Mouse (Mus musculus): Measurements from ENCODE around the gene Ddx18. TPM values are rescaled to one million over a fixed set of nuclear protein-coding genes. Genes with fewer than 3 reads are reported as not detected.
A peak's percentile ranks its signal among the peaks of the same experiment; 100 is the strongest.

Ddx18 gene
- polyA plus RNA-seq (2014; fragmentation: Nextera tagmentation; extraction: Ambion mirVana), result 68.4 and 69.4 TPM in 2 replicates

GRCm38 (mm10) chr1:121567521-121568489 lies at the start of gene Ddx18:
Ddx18 (minus strand) TSS chr1:121567989.
- H3K27me3 ChIP-seq (ENCODE audit: insufficient read depth, low read length), result no peaks in the 10 kb centered on the region
- peak; percentile 99 for ATAC-seq (ENCODE audit: insufficient read depth)
- H3K9me3 ChIP-seq (ENCODE audit: low read depth, low read length), result no peaks in the 10 kb centered on the region
- peak within 1 kb of the TSS; percentile 68 for H3K4me3 ChIP-seq (ENCODE audit: low read depth, low read length)
- whole genome bisulfite sequencing, result 6% methylated on average over 53 of the region's 53 CpGs
- H3K36me3 ChIP-seq (ENCODE audit: insufficient read depth), result peaks cover 29% of the 10 kb centered on the region
- H3K9ac ChIP-seq, result peak within 1 kb of the TSS; percentile 73
- no peaks in the 10 kb centered on the region for H3K4me1 ChIP-seq (ENCODE audit: insufficient read depth)
- H3K27ac ChIP-seq (ENCODE audit: low read depth), result peak within 1 kb of the TSS; percentile 54; the same call in 1 of the 2 replicates
- TF ChIP-seq CTCF (IDR thresholded peaks at IDR 0.05; ENCODE audit: low read depth), result peak; percentile 89
- H3K4me2 ChIP-seq, result peak within 1 kb of the TSS; percentile 83
- peak; percentile 98 for DNase-seq

GRCm38 (mm10) chr1:121608000-121608399 lies 40.2 kb upstream of the Ddx18 start:
- TF ChIP-seq CTCF (IDR thresholded peaks at IDR 0.05; ENCODE audit: low read depth), result no peak
- H3K9me3 ChIP-seq (ENCODE audit: low read depth, low read length), result no peaks in the 10 kb centered on the region
- no peak overlapping the region for H3K9ac ChIP-seq
- no peak for DNase-seq
- 42% methylated on average over 7 of the region's 7 CpGs for WGBS
- H3K27me3 ChIP-seq (ENCODE audit: insufficient read depth, low read length), result no peaks in the 10 kb centered on the region
- no peaks in the 10 kb centered on the region for H3K4me1 ChIP-seq (ENCODE audit: insufficient read depth)
- H3K4me3 ChIP-seq (ENCODE audit: low read depth, low read length), result no peak overlapping the region
- no peak for ATAC-seq (ENCODE audit: insufficient read depth)
- H3K36me3 ChIP-seq (ENCODE audit: insufficient read depth), result no peaks in the 10 kb centered on the region
- no peak overlapping the region for H3K4me2 ChIP-seq
- H3K27ac ChIP-seq (ENCODE audit: low read depth), result no peak overlapping the region

GRCm38 (mm10) chr1:121605118-121605517 lies 37.3 kb upstream of the Ddx18 start:
- Histone ChIP-seq H3K4me2 (no peak overlapping the region), H3K36me3 (ENCODE audit: insufficient read depth) (no peaks in the 10 kb centered on the region), H3K27ac (ENCODE audit: low read depth) (no peak overlapping the region), H3K4me3 (ENCODE audit: low read depth, low read length) (no peak overlapping the region), H3K9me3 (ENCODE audit: low read depth, low read length) (no peaks in the 10 kb centered on the region), H3K27me3 (ENCODE audit: insufficient read depth, low read length) (no peaks in the 10 kb centered on the region), H3K4me1 (ENCODE audit: insufficient read depth) (no peaks in the 10 kb centered on the region), H3K9ac (no peak overlapping the region)
- DNase-seq (peak; percentile 34), ATAC-seq (ENCODE audit: insufficient read depth) (0 out of 2 replicates have a peak, but pooled peaks have one; percentile 35)
- TF ChIP-seq CTCF (IDR thresholded peaks at IDR 0.05; ENCODE audit: low read depth), result no peak
- 36% methylated on average over 6 of the region's 6 CpGs for WGBS

- Histone ChIP-seq H3K4me3 (ENCODE audit: low read depth, low read length) (no peak overlapping the region), H3K4me2 (no peak overlapping the region), H3K9ac (no peak overlapping the region), H3K27ac (ENCODE audit: low read depth) (no peak overlapping the region), H3K36me3 (ENCODE audit: insufficient read depth) (no peaks in the 10 kb centered on the region), H3K27me3 (ENCODE audit: insufficient read depth, low read length) (no peaks in the 10 kb centered on the region), H3K9me3 (ENCODE audit: low read depth, low read length) (no peaks in the 10 kb centered on the region), H3K4me1 (ENCODE audit: insufficient read depth) (no peaks in the 10 kb centered on the region)
- ATAC-seq (ENCODE audit: insufficient read depth), result no peak
- TF ChIP-seq CTCF (IDR thresholded peaks at IDR 0.05; ENCODE audit: low read depth), result no peak
- DNase-seq, result no peak
- 80% methylated on average over 6 of the region's 6 CpGs for WGBS
Observed at GRCm38 (mm10) chr1:121601893-121602292, 34.1 kb upstream of the Ddx18 start.

- Histone ChIP-seq H3K9ac (no peak overlapping the region), H3K4me2 (no peak overlapping the region), H3K4me3 (ENCODE audit: low read depth, low read length) (no peak overlapping the region), H3K9me3 (ENCODE audit: low read depth, low read length) (no peaks in the 10 kb centered on the region), H3K36me3 (ENCODE audit: insufficient read depth) (no peaks in the 10 kb centered on the region), H3K27ac (ENCODE audit: low read depth) (no peak overlapping the region), H3K27me3 (ENCODE audit: insufficient read depth, low read length) (no peaks in the 10 kb centered on the region), H3K4me1 (ENCODE audit: insufficient read depth) (no peaks in the 10 kb centered on the region)
- 40% methylated on average over 1 of the region's 1 CpGs for WGBS
- DNase-seq (peak; percentile 67), ATAC-seq (ENCODE audit: insufficient read depth) (no peak)
- TF ChIP-seq CTCF (IDR thresholded peaks at IDR 0.05; ENCODE audit: low read depth), result peak; percentile 55
Observed at GRCm38 (mm10) chr1:121601084-121601483, 33.3 kb upstream of the Ddx18 start.

- Histone ChIP-seq H3K27me3 (ENCODE audit: insufficient read depth, low read length) (no peaks in the 10 kb centered on the region), H3K4me1 (ENCODE audit: insufficient read depth) (no peaks in the 10 kb centered on the region), H3K4me3 (ENCODE audit: low read depth, low read length) (no peak overlapping the region), H3K9ac (no peak overlapping the region), H3K9me3 (ENCODE audit: low read depth, low read length) (no peaks in the 10 kb centered on the region), H3K36me3 (ENCODE audit: insufficient read depth) (no peaks in the 10 kb centered on the region), H3K4me2 (no peak overlapping the region), H3K27ac (ENCODE audit: low read depth) (no peak overlapping the region)
- WGBS, result 52% methylated on average over 3 of the region's 3 CpGs
- no peak for DNase-seq
- TF ChIP-seq CTCF (IDR thresholded peaks at IDR 0.05; ENCODE audit: low read depth), result no peak
- ATAC-seq (ENCODE audit: insufficient read depth), result no peak
Observed at GRCm38 (mm10) chr1:121598421-121598820, 30.6 kb upstream of the Ddx18 start.

GRCm38 (mm10) chr1:121596951-121597625 lies 29.3 kb upstream of the Ddx18 start:
- peak; percentile 69 for DNase-seq
- Histone ChIP-seq H3K4me2 (no peak overlapping the region), H3K9me3 (ENCODE audit: low read depth, low read length) (no peaks in the 10 kb centered on the region), H3K27me3 (ENCODE audit: insufficient read depth, low read length) (no peaks in the 10 kb centered on the region), H3K27ac (ENCODE audit: low read depth) (no peak overlapping the region), H3K36me3 (ENCODE audit: insufficient read depth) (no peaks in the 10 kb centered on the region), H3K4me1 (ENCODE audit: insufficient read depth) (no peaks in the 10 kb centered on the region), H3K4me3 (ENCODE audit: low read depth, low read length) (no peak overlapping the region), H3K9ac (no peak overlapping the region)
- ATAC-seq (ENCODE audit: insufficient read depth), result no peak
- TF ChIP-seq CTCF (IDR thresholded peaks at IDR 0.05; ENCODE audit: low read depth), result peak; percentile 47
- WGBS, result 32% methylated on average over 4 of the region's 4 CpGs
